Mouse (Mus musculus): ENCODE measurements around the gene Kdm4a. TPM values are rescaled to one million over a fixed set of nuclear protein-coding genes. Genes with fewer than 3 reads are reported as not detected.

Gene Kdm4a
- polyA plus RNA-seq, 1 experiment from 2014 or later = 26.7 TPM

GRCm38 (mm10) chr4:118154889-118155288, 25.0 kb downstream of the Kdm4a start:
- H3K27ac ChIP-seq (replicated peaks in 1 of 2; ENCODE audit: control insufficient read depth in 1 of 2, insufficient read depth in 1 of 2, low read depth in 2 of 2, low read length in 2 of 2) = no peak overlapping the region
- H3K4me2 ChIP-seq (ENCODE audit: low read length) = no peak overlapping the region
- no peaks in the 10 kb centered on the region for H3K9me3 ChIP-seq (ENCODE audit: control insufficient read depth, low read length)
- no peak overlapping the region for H3K4me3 ChIP-seq (ENCODE audit: control insufficient read depth in 1 of 2, insufficient read depth in 1 of 2, low read depth in 1 of 2, low read length in 2 of 2)
- no peaks in the 10 kb centered on the region; a peak in 1 of 4 replicates for H3K4me1 ChIP-seq (ENCODE audit: control insufficient read depth in 2 of 2, insufficient read depth in 2 of 2, low read length in 2 of 2)
- H3K9ac ChIP-seq (ENCODE audit: low read length) = no peak overlapping the region
- no peaks in the 10 kb centered on the region for H3K27me3 ChIP-seq (ENCODE audit: control insufficient read depth, insufficient read depth, low read length)
- peaks cover 99% of the 10 kb centered on the region for H3K36me3 ChIP-seq (ENCODE audit: control insufficient read depth, insufficient read depth, low read length)
- WGBS = 88% methylated on average over 5 of the region's 5 CpGs
- ATAC-seq (ENCODE audit: insufficient number of reproducible peaks, insufficient read depth, low FRiP score, low read depth) = no peak

- Histone ChIP-seq H3K36me3 (ENCODE audit: control insufficient read depth, insufficient read depth, low read length) (peaks cover 99% of the 10 kb centered on the region), H3K27me3 (ENCODE audit: control insufficient read depth, insufficient read depth, low read length) (no peaks in the 10 kb centered on the region), H3K4me1 (ENCODE audit: control insufficient read depth in 2 of 2, insufficient read depth in 2 of 2, low read length in 2 of 2) (no peaks in the 10 kb centered on the region; a peak in 1 of 4 replicates), H3K27ac (replicated peaks in 1 of 2; ENCODE audit: control insufficient read depth in 1 of 2, insufficient read depth in 1 of 2, low read depth in 2 of 2, low read length in 2 of 2) (no peak overlapping the region), H3K9me3 (ENCODE audit: control insufficient read depth, low read length) (no peaks in the 10 kb centered on the region), H3K9ac (ENCODE audit: low read length) (no peak overlapping the region), H3K4me2 (ENCODE audit: low read length) (no peak overlapping the region), H3K4me3 (ENCODE audit: control insufficient read depth in 1 of 2, insufficient read depth in 1 of 2, low read depth in 1 of 2, low read length in 2 of 2) (no peak overlapping the region)
- WGBS = 85% methylated on average over 17 of the region's 17 CpGs
- no peak for ATAC-seq (ENCODE audit: insufficient number of reproducible peaks, insufficient read depth, low FRiP score, low read depth)
These were observed 27.6 kb downstream of the Kdm4a start for GRCm38 (mm10) chr4:118152020-118152785.

GRCm38 (mm10) chr4:118150804-118151203, 29.0 kb downstream of the Kdm4a start:
- Histone ChIP-seq H3K27ac (replicated peaks in 1 of 2; ENCODE audit: control insufficient read depth in 1 of 2, insufficient read depth in 1 of 2, low read depth in 2 of 2, low read length in 2 of 2) (no peak overlapping the region), H3K4me1 (ENCODE audit: control insufficient read depth in 2 of 2, insufficient read depth in 2 of 2, low read length in 2 of 2) (no peaks in the 10 kb centered on the region; a peak in 1 of 4 replicates), H3K4me2 (ENCODE audit: low read length) (no peak overlapping the region), H3K9ac (ENCODE audit: low read length) (no peak overlapping the region), H3K27me3 (ENCODE audit: control insufficient read depth, insufficient read depth, low read length) (no peaks in the 10 kb centered on the region), H3K4me3 (ENCODE audit: control insufficient read depth in 1 of 2, insufficient read depth in 1 of 2, low read depth in 1 of 2, low read length in 2 of 2) (no peak overlapping the region), H3K9me3 (ENCODE audit: control insufficient read depth, low read length) (no peaks in the 10 kb centered on the region), H3K36me3 (ENCODE audit: control insufficient read depth, insufficient read depth, low read length) (peaks cover 99% of the 10 kb centered on the region)
- 94% methylated on average over 7 of the region's 7 CpGs for WGBS
- no peak for ATAC-seq (ENCODE audit: insufficient number of reproducible peaks, insufficient read depth, low FRiP score, low read depth)

- Histone ChIP-seq H3K27ac (replicated peaks in 1 of 2; ENCODE audit: control insufficient read depth in 1 of 2, insufficient read depth in 1 of 2, low read depth in 2 of 2, low read length in 2 of 2) (no peak overlapping the region), H3K9ac (ENCODE audit: low read length) (no peak overlapping the region), H3K36me3 (ENCODE audit: control insufficient read depth, insufficient read depth, low read length) (peaks cover 99% of the 10 kb centered on the region), H3K4me3 (ENCODE audit: control insufficient read depth in 1 of 2, insufficient read depth in 1 of 2, low read depth in 1 of 2, low read length in 2 of 2) (no peak overlapping the region), H3K27me3 (ENCODE audit: control insufficient read depth, insufficient read depth, low read length) (no peaks in the 10 kb centered on the region), H3K4me2 (ENCODE audit: low read length) (no peak overlapping the region), H3K4me1 (ENCODE audit: control insufficient read depth in 2 of 2, insufficient read depth in 2 of 2, low read length in 2 of 2) (no peaks in the 10 kb centered on the region; a peak in 1 of 4 replicates), H3K9me3 (ENCODE audit: control insufficient read depth, low read length) (no peaks in the 10 kb centered on the region)
- no peak for ATAC-seq (ENCODE audit: insufficient number of reproducible peaks, insufficient read depth, low FRiP score, low read depth)
- WGBS = 70% methylated on average over 14 of the region's 14 CpGs
These were observed 29.7 kb downstream of the Kdm4a start for GRCm38 (mm10) chr4:118149956-118150680.

- no peaks in the 10 kb centered on the region; a peak in 1 of 4 replicates for H3K4me1 ChIP-seq (ENCODE audit: control insufficient read depth in 2 of 2, insufficient read depth in 2 of 2, low read length in 2 of 2)
- no peak overlapping the region for H3K4me3 ChIP-seq (ENCODE audit: control insufficient read depth in 1 of 2, insufficient read depth in 1 of 2, low read depth in 1 of 2, low read length in 2 of 2)
- no peaks in the 10 kb centered on the region for H3K9me3 ChIP-seq (ENCODE audit: control insufficient read depth, low read length)
- H3K27me3 ChIP-seq (ENCODE audit: control insufficient read depth, insufficient read depth, low read length) = no peaks in the 10 kb centered on the region
- no peak overlapping the region for H3K27ac ChIP-seq (replicated peaks in 1 of 2; ENCODE audit: control insufficient read depth in 1 of 2, insufficient read depth in 1 of 2, low read depth in 2 of 2, low read length in 2 of 2)
- no peak overlapping the region for H3K4me2 ChIP-seq (ENCODE audit: low read length)
- peaks cover 99% of the 10 kb centered on the region for H3K36me3 ChIP-seq (ENCODE audit: control insufficient read depth, insufficient read depth, low read length)
- WGBS = 89% methylated on average over 10 of the region's 10 CpGs
- ATAC-seq (ENCODE audit: insufficient number of reproducible peaks, insufficient read depth, low FRiP score, low read depth) = no peak
- H3K9ac ChIP-seq (ENCODE audit: low read length) = no peak overlapping the region
These were observed 30.7 kb downstream of the Kdm4a start for GRCm38 (mm10) chr4:118149055-118149576.

- no peaks in the 10 kb centered on the region for H3K9me3 ChIP-seq (ENCODE audit: control insufficient read depth, low read length)
- no peak for ATAC-seq (ENCODE audit: insufficient number of reproducible peaks, insufficient read depth, low FRiP score, low read depth)
- WGBS = 51% methylated on average over 10 of the region's 10 CpGs
- H3K4me3 ChIP-seq (ENCODE audit: control insufficient read depth in 1 of 2, insufficient read depth in 1 of 2, low read depth in 1 of 2, low read length in 2 of 2) = no peak overlapping the region
- H3K27ac ChIP-seq (replicated peaks in 1 of 2; ENCODE audit: control insufficient read depth in 1 of 2, insufficient read depth in 1 of 2, low read depth in 2 of 2, low read length in 2 of 2) = no peak overlapping the region
- no peaks in the 10 kb centered on the region for H3K27me3 ChIP-seq (ENCODE audit: control insufficient read depth, insufficient read depth, low read length)
- H3K9ac ChIP-seq (ENCODE audit: low read length) = no peak overlapping the region
- no peaks in the 10 kb centered on the region; a peak in 1 of 4 replicates for H3K4me1 ChIP-seq (ENCODE audit: control insufficient read depth in 2 of 2, insufficient read depth in 2 of 2, low read length in 2 of 2)
- H3K4me2 ChIP-seq (ENCODE audit: low read length) = no peak overlapping the region
- H3K36me3 ChIP-seq (ENCODE audit: control insufficient read depth, insufficient read depth, low read length) = peaks cover 99% of the 10 kb centered on the region
These were observed 31.5 kb downstream of the Kdm4a start for GRCm38 (mm10) chr4:118148317-118148687.

GRCm38 (mm10) chr4:118147547-118148316, 32.1 kb downstream of the Kdm4a start:
- Histone ChIP-seq H3K9ac (ENCODE audit: low read length) (no peak overlapping the region), H3K36me3 (ENCODE audit: control insufficient read depth, insufficient read depth, low read length) (peaks cover 99% of the 10 kb centered on the region), H3K27me3 (ENCODE audit: control insufficient read depth, insufficient read depth, low read length) (no peaks in the 10 kb centered on the region), H3K4me2 (ENCODE audit: low read length) (no peak overlapping the region), H3K9me3 (ENCODE audit: control insufficient read depth, low read length) (no peaks in the 10 kb centered on the region), H3K4me1 (ENCODE audit: control insufficient read depth in 2 of 2, insufficient read depth in 2 of 2, low read length in 2 of 2) (no peaks in the 10 kb centered on the region; a peak in 1 of 4 replicates), H3K27ac (replicated peaks in 1 of 2; ENCODE audit: control insufficient read depth in 1 of 2, insufficient read depth in 1 of 2, low read depth in 2 of 2, low read length in 2 of 2) (no peak overlapping the region), H3K4me3 (ENCODE audit: control insufficient read depth in 1 of 2, insufficient read depth in 1 of 2, low read depth in 1 of 2, low read length in 2 of 2) (no peak overlapping the region)
- WGBS = 88% methylated on average over 19 of the region's 19 CpGs
- ATAC-seq (ENCODE audit: insufficient number of reproducible peaks, insufficient read depth, low FRiP score, low read depth) = no peak
